Mouse (Mus musculus) intestine, postnatal 0 days (tissue): ENCODE measurements around the gene Arf4. TPM values are rescaled to one million over a fixed set of nuclear protein-coding genes. Genes with fewer than 3 reads are reported as not detected.

ENCODE experiments used
- ATAC-seq: fragments of 200-750 bp; cut with Nextera tagmentation; 2 replicates; pipeline ENCODE4 v1.8.0; 2017; ENCODE audit warnings: mild to moderate bottlenecking, moderate TSS enrichment, moderate library complexity
- H3K27ac ChIP-seq: fragments of 300-500 bp; sonication (generic); 2 replicates; pipeline ENCODE4 v1.5.1; 2014; ENCODE audit warnings: mild to moderate bottlenecking, low read depth, low read length, moderate library complexity
- H3K27me3 ChIP-seq: fragments of 300-500 bp; sonication (generic); replicated peaks from 2 replicates; pipeline ENCODE4 v1.6.1; 2014; ENCODE audit warnings: low read length, mixed read lengths; ENCODE audit not compliant: control insufficient read depth, insufficient read depth
- H3K36me3 ChIP-seq: fragments of 300-500 bp; sonication (generic); 2 replicates; pipeline ENCODE4 v1.6.1; 2014; ENCODE audit warnings: mild to moderate bottlenecking, moderate library complexity; ENCODE audit not compliant: control insufficient read depth, insufficient read depth
- H3K4me1 ChIP-seq: fragments of 300-500 bp; sonication (generic); replicated peaks from 2 replicates; pipeline ENCODE4 v1.6.1; 2014; ENCODE audit warnings: antibody characterized with exemption, low read length, mixed read lengths; ENCODE audit not compliant: control insufficient read depth, insufficient read depth
- H3K4me2 ChIP-seq: fragments of 300-500 bp; sonication (generic); replicated peaks from 2 replicates; pipeline ENCODE4 v1.6.1; 2014; ENCODE audit warnings: low read depth, mild to moderate bottlenecking, moderate library complexity
- H3K4me3 ChIP-seq: fragments of 300-500 bp; sonication (generic); 2 replicates; pipeline ENCODE4 v1.5.1; 2014; ENCODE audit warnings: low read depth, low read length
- H3K9ac ChIP-seq: fragments of 300-500 bp; sonication (generic); 2 replicates; pipeline ENCODE4 v1.6.1; 2014; ENCODE audit warnings: mild to moderate bottlenecking, low read depth, low read length
- H3K9me3 ChIP-seq: fragments of 300-500 bp; sonication (generic); 2 replicates; pipeline ENCODE4 v1.6.1; 2016; ENCODE audit warnings: mixed run types; ENCODE audit not compliant: control insufficient read depth
- CTCF ChIP-seq: sonication (generic); IDR thresholded peaks from 2 replicates; pipeline ENCODE4 v1.5.1; 2016; ENCODE audit warnings: low read depth, mild to moderate bottlenecking, control low read depth, antibody characterized with exemption, moderate library complexity
- WGBS: fragments of 180-500 bp; shearing (Covaris S2); extraction: QIAGEN DNeasy Blood & Tissue Kit; methylation state at CpG from one replicate; pipeline ENCODE4 v1.1.7; 2014; 5-methylcytosine and 5-hydroxymethylcytosine counted together
- polyA plus RNA-seq: library from polyadenylated mRNA; unstranded; fragments of >200 nt; fragmentation: Nextera tagmentation; extraction: Ambion mirVana; gene quantifications from 2 replicates; pipeline ENCODE4 v1.2.1, GENCODE M21; 2015

The Arf4 gene
- polyA plus RNA-seq, 1 experiment from 2014 or later = 727 TPM

GRCm38 (mm10) chr14:26609674-26610073 is 28.2 kb upstream of the Arf4 start:
- Histone ChIP-seq H3K27ac (no peak overlapping the region), H3K9me3 (no peaks in the 10 kb centered on the region), H3K4me2 (no peak overlapping the region), H3K4me1 (no peaks in the 10 kb centered on the region), H3K27me3 (no peaks in the 10 kb centered on the region), H3K4me3 (no peak overlapping the region), H3K9ac (no peak overlapping the region), H3K36me3 (peaks cover 67% of the 10 kb centered on the region)
- ATAC-seq = no peak
- no peak for TF ChIP-seq CTCF
- WGBS = 89% methylated on average over 1 of the region's 1 CpGs

- Histone ChIP-seq H3K4me3 (no peak overlapping the region), H3K4me2 (no peak overlapping the region), H3K27ac (no peak overlapping the region), H3K9ac (no peak overlapping the region), H3K36me3 (peaks cover 64% of the 10 kb centered on the region), H3K9me3 (no peaks in the 10 kb centered on the region), H3K4me1 (no peaks in the 10 kb centered on the region), H3K27me3 (no peaks in the 10 kb centered on the region)
- 92% methylated on average over 4 of the region's 4 CpGs for WGBS
- ATAC-seq = no peak
- no peak for TF ChIP-seq CTCF
Observed at GRCm38 (mm10) chr14:26610689-26611088, 27.2 kb upstream of the Arf4 start.

GRCm38 (mm10) chr14:26625301-26625700 is 12.6 kb upstream of the Arf4 start:
- WGBS = 72% methylated on average over 4 of the region's 4 CpGs
- no peak overlapping the region for H3K9ac ChIP-seq
- no peak overlapping the region for H3K27ac ChIP-seq
- H3K36me3 ChIP-seq = peaks cover 75% of the 10 kb centered on the region
- no peak overlapping the region for H3K4me2 ChIP-seq
- H3K9me3 ChIP-seq = no peaks in the 10 kb centered on the region
- H3K27me3 ChIP-seq = no peaks in the 10 kb centered on the region
- ATAC-seq = no peak
- no peak overlapping the region for H3K4me3 ChIP-seq
- H3K4me1 ChIP-seq = no peaks in the 10 kb centered on the region
- no peak for TF ChIP-seq CTCF

- TF ChIP-seq CTCF = no peak
- 88% methylated on average over 5 of the region's 5 CpGs for WGBS
- H3K27me3 ChIP-seq = no peaks in the 10 kb centered on the region
- H3K36me3 ChIP-seq = peaks cover 75% of the 10 kb centered on the region
- no peak overlapping the region for H3K27ac ChIP-seq
- no peaks in the 10 kb centered on the region for H3K4me1 ChIP-seq
- no peaks in the 10 kb centered on the region for H3K9me3 ChIP-seq
- no peak overlapping the region for H3K4me2 ChIP-seq
- no peak for ATAC-seq
- no peak overlapping the region for H3K4me3 ChIP-seq
- no peak overlapping the region for H3K9ac ChIP-seq
Observed at GRCm38 (mm10) chr14:26626605-26627140, 11.2 kb upstream of the Arf4 start.

GRCm38 (mm10) chr14:26637025-26637850 is 636 bp upstream of the Arf4 start:
- no peaks in the 10 kb centered on the region for H3K4me1 ChIP-seq
- peak overlapping the region; percentile 98 for H3K4me3 ChIP-seq
- no peaks in the 10 kb centered on the region for H3K27me3 ChIP-seq
- peak overlapping the region; percentile 45 for H3K9ac ChIP-seq
- peak; percentile 7 for ATAC-seq
- no peaks in the 10 kb centered on the region for H3K36me3 ChIP-seq
- WGBS = 16% methylated on average over 17 of the region's 17 CpGs
- H3K4me2 ChIP-seq = peak overlapping the region; percentile 65
- TF ChIP-seq CTCF = no peak
- peak overlapping the region; percentile 90 for H3K27ac ChIP-seq
- no peaks in the 10 kb centered on the region for H3K9me3 ChIP-seq

- peak overlapping the region; percentile 65 for H3K4me2 ChIP-seq
- WGBS = under 1% methylated on average over 16 of the region's 16 CpGs
- no peaks in the 10 kb centered on the region for H3K27me3 ChIP-seq
- no peaks in the 10 kb centered on the region for H3K36me3 ChIP-seq
- peak; percentile 8; the same call in 1 of the 2 replicates for TF ChIP-seq CTCF
- H3K9ac ChIP-seq = peak overlapping the region; percentile 95
- peak; percentile 33 for ATAC-seq
- H3K9me3 ChIP-seq = no peaks in the 10 kb centered on the region
- peak overlapping the region; percentile 99 for H3K27ac ChIP-seq
- H3K4me3 ChIP-seq = peak overlapping the region; percentile 98
- H3K4me1 ChIP-seq = no peaks in the 10 kb centered on the region
Observed at GRCm38 (mm10) chr14:26638708-26639084, 822 bp downstream of the Arf4 start.
